Mouse (Mus musculus) heart, embryonic 16.5 days (tissue): ENCODE results near the gene Kcnj8. TPM values are rescaled to one million over a fixed set of nuclear protein-coding genes. Genes with fewer than 3 reads are reported as not detected.

Experiments used
- ATAC-seq: fragments of 200-750 bp; cut with Nextera tagmentation; replicated peaks from 2 replicates; pipeline ENCODE4 v1.8.0; 2017; ENCODE audit warnings: moderate number of reproducible peaks; ENCODE audit not compliant: insufficient read depth, low FRiP score; ENCODE audit errors: extremely low read depth
- H3K27ac ChIP-seq: fragments of 300-500 bp; sonication (generic); 2 replicates; pipeline ENCODE4 v1.5.1; 2014; ENCODE audit warnings: mild to moderate bottlenecking, low read length, control low read depth, moderate library complexity
- H3K27me3 ChIP-seq: fragments of 300-500 bp; sonication (generic); 2 replicates; pipeline ENCODE4 v1.6.1; 2014; ENCODE audit warnings: low read length, mixed read lengths; ENCODE audit not compliant: control insufficient read depth, insufficient read depth
- H3K36me3 ChIP-seq: fragments of 300-500 bp; sonication (generic); 2 replicates; pipeline ENCODE4 v1.6.1; 2014; ENCODE audit not compliant: control insufficient read depth, insufficient read depth
- H3K4me1 ChIP-seq: fragments of 300-500 bp; sonication (generic); 2 replicates; pipeline ENCODE4 v1.6.1; 2014; ENCODE audit warnings: low read length, mixed read lengths; ENCODE audit not compliant: control insufficient read depth, insufficient read depth
- H3K4me2 ChIP-seq: fragments of 300-500 bp; sonication (generic); 2 replicates; pipeline ENCODE4 v1.6.1; 2014; ENCODE audit warnings: low read depth, mild to moderate bottlenecking, control low read depth, low read length
- H3K4me3 ChIP-seq: fragments of 300-500 bp; sonication (generic); 2 replicates; pipeline ENCODE4 v1.5.1; 2014; ENCODE audit warnings: mild to moderate bottlenecking, control low read depth, low read length
- H3K9ac ChIP-seq: fragments of 300-500 bp; sonication (generic); 2 replicates; pipeline ENCODE4 v1.6.1; 2014; ENCODE audit warnings: low read length, control low read depth
- H3K9me3 ChIP-seq: fragments of 300-500 bp; sonication (generic); replicated peaks from 2 replicates; pipeline ENCODE4 v1.6.1; 2016; ENCODE audit warnings: low read length; ENCODE audit not compliant: control insufficient read depth
- WGBS: fragments of 180-500 bp; shearing (Covaris S2); extraction: QIAGEN DNeasy Blood & Tissue Kit; methylation state at CpG from one replicate; pipeline ENCODE4 v1.1.7; 2014; 5-methylcytosine and 5-hydroxymethylcytosine counted together
- polyA plus RNA-seq: library from polyadenylated mRNA; unstranded; fragments of >200 nt; fragmentation: Nextera tagmentation; extraction: Ambion mirVana; gene quantifications from 2 replicates; pipeline ENCODE4 v1.2.1, GENCODE M21; 2015

The Kcnj8 gene
- polyA plus RNA-seq, 1 experiment from 2014 or later, result 20.9 TPM

DNA sequence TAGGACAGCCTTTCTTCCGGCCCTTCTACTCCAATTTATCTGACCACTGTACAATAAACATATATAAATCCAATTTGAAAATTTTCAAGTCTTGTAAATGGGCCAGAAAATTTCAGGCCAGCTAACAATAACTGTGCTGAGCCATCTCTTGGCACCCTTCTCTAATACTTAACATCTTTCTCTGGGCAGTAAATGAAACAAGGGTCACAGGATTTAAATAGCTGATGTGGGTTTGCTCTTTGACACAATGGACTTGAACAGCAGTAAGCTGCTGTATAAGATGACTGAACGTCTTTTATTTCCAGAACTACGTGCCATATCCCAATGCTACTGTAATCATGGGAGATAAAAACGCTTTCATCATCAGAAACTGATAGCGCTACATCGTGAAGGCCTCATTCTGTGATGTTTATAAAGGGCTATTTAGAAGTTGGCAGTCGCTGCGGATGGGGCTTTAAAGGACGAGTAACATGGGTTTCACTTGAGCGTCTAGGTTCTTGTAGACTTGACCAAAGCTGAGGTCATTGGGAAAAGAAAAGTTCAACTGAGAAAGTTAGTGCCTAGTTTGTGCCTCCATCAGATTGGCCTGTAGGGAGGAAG, 30.8 kb downstream of the Kcnj8 start:
- no peak overlapping the region for H3K4me2 ChIP-seq
- H3K9me3 ChIP-seq, result no peaks in the 10 kb centered on the region
- no peak for ATAC-seq
- H3K27me3 ChIP-seq, result no peaks in the 10 kb centered on the region
- H3K27ac ChIP-seq, result no peak overlapping the region; the same call in 1 of the 2 replicates
- no peaks in the 10 kb centered on the region for H3K36me3 ChIP-seq
- WGBS, result 65% methylated on average over 10 of the region's 10 CpGs
- H3K4me1 ChIP-seq, result no peaks in the 10 kb centered on the region
- H3K9ac ChIP-seq, result no peak overlapping the region
- H3K4me3 ChIP-seq, result no peak overlapping the region

DNA sequence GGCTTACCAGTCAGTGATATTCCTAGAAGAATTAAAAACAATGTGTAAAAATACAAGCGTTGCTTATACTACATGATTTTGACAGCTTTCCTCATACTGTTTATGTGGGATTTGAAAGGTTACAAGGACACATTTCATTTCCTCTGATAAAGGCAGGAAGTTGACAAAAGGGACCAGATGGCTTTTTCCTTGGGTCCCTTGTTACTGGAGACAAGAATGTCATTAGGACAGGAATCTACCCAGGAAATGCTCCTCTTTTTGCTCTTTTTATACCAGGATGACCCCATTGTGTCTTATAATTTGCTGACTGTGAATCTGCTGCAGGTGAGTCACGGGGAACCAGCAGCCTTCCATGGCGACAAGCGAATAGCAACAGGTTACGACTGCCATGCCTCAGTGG, 31.3 kb downstream of the Kcnj8 start:
- 77% methylated on average over 5 of the region's 5 CpGs for whole genome bisulfite sequencing
- no peak for ATAC-seq
- no peak overlapping the region; the same call in 1 of the 2 replicates for H3K27ac ChIP-seq

DNA sequence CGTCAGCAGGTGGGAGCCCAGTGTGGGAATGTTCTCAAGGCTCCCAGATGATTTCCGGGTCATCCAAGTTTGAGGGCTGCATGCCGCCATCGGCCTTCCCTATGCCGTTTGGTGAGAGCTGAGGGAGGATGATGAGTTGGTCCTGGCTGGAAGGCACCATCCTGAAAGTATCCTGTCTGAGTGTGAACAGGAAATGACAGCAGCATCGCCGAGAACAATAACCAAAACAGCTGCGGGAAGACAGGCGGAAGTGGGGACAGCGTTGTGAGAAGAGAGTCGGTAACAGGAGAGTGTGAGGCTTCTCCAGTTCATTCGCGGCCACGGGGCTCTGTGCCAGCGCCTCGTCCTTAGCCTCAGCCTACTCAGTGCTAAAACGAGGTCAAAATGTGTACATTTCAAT, 32.9 kb downstream of the Kcnj8 start:
- H3K36me3 ChIP-seq, result no peaks in the 10 kb centered on the region
- peak overlapping the region; percentile 65 for H3K27ac ChIP-seq
- H3K4me1 ChIP-seq, result no peaks in the 10 kb centered on the region
- ATAC-seq, result peak; percentile 74
- no peaks in the 10 kb centered on the region for H3K9me3 ChIP-seq
- H3K27me3 ChIP-seq, result no peaks in the 10 kb centered on the region
- H3K9ac ChIP-seq, result no peak overlapping the region
- 0 out of 2 replicates have a peak overlapping the region, but pooled peaks have one; percentile 7 for H3K4me2 ChIP-seq
- 62% methylated on average over 17 of the region's 17 CpGs for WGBS
- no peak overlapping the region for H3K4me3 ChIP-seq

More for the DNA sequence above, 31.3 kb downstream of the Kcnj8 start:
- no peaks in the 10 kb centered on the region for H3K9me3 ChIP-seq
- H3K4me3 ChIP-seq, result no peak overlapping the region
- no peaks in the 10 kb centered on the region for H3K4me1 ChIP-seq
- H3K4me2 ChIP-seq, result no peak overlapping the region
- no peaks in the 10 kb centered on the region for H3K36me3 ChIP-seq
- no peak overlapping the region for H3K9ac ChIP-seq
- H3K27me3 ChIP-seq, result no peaks in the 10 kb centered on the region

GRCm38 (mm10) chr6:142533412-142533811, 38.0 kb downstream of the Kcnj8 start:
- no peak overlapping the region for H3K4me3 ChIP-seq
- no peak overlapping the region for H3K9ac ChIP-seq
- no peak overlapping the region for H3K27ac ChIP-seq
- no peaks in the 10 kb centered on the region for H3K9me3 ChIP-seq
- H3K4me1 ChIP-seq, result peaks cover 5% of the 10 kb centered on the region; the same call in 1 of the 2 replicates
- no peaks in the 10 kb centered on the region for H3K27me3 ChIP-seq
- no peak overlapping the region for H3K4me2 ChIP-seq
- H3K36me3 ChIP-seq, result no peaks in the 10 kb centered on the region
- ATAC-seq, result no peak
- 57% methylated on average over 5 of the region's 5 CpGs for WGBS

- Histone ChIP-seq H3K9me3 (no peaks in the 10 kb centered on the region), H3K4me1 (peaks cover 8% of the 10 kb centered on the region), H3K36me3 (no peaks in the 10 kb centered on the region), H3K4me3 (no peak overlapping the region), H3K27ac (no peak overlapping the region), H3K27me3 (no peaks in the 10 kb centered on the region), H3K4me2 (no peak overlapping the region), H3K9ac (no peak overlapping the region)
- 96% methylated on average over 2 of the region's 2 CpGs for WGBS
- ATAC-seq, result no peak
These were observed 38.7 kb downstream of the Kcnj8 start for GRCm38 (mm10) chr6:142532686-142533085.

- Histone ChIP-seq H3K36me3 (no peaks in the 10 kb centered on the region), H3K9me3 (no peaks in the 10 kb centered on the region), H3K9ac (no peak overlapping the region), H3K4me3 (no peak overlapping the region), H3K4me1 (peaks cover 8% of the 10 kb centered on the region), H3K4me2 (no peak overlapping the region), H3K27me3 (no peaks in the 10 kb centered on the region), H3K27ac (no peak overlapping the region)
- no peak for ATAC-seq
- WGBS, result 92% methylated on average over 17 of the region's 17 CpGs
These were observed 39.3 kb downstream of the Kcnj8 start for GRCm38 (mm10) chr6:142532141-142532540.

- Histone ChIP-seq H3K9me3 (no peaks in the 10 kb centered on the region), H3K4me1 (peaks cover 8% of the 10 kb centered on the region), H3K4me3 (no peak overlapping the region), H3K27me3 (no peaks in the 10 kb centered on the region), H3K4me2 (no peak overlapping the region), H3K27ac (peak overlapping the region; percentile 36; the same call in 1 of the 2 replicates), H3K9ac (no peak overlapping the region), H3K36me3 (no peaks in the 10 kb centered on the region)
- 53% methylated on average over 5 of the region's 5 CpGs for WGBS
- no peak for ATAC-seq
These were observed 41.0 kb downstream of the Kcnj8 start for GRCm38 (mm10) chr6:142530378-142530777.

DNA sequence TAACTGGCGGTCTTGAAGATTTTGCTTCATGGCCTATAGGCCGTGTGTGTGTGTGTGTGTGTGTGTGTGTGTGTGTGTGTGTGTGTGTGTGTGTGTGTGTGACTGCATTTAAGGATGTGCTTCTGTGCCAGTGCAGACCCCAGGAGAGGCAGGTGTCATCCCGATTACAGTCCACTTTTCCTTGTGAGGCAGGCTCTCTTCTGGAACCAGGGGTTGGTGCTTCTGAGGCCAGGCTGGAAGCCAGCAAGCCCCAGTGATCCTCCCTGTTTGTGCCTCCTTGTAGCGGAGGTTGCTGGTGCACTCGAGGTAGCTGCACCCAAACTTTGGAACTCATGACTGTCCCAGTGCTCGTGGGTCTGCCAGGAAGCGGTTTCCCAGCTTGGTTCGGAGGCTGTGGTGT, 41.7 kb downstream of the Kcnj8 start:
- 88% methylated on average over 8 of the region's 8 CpGs for WGBS

DNA sequence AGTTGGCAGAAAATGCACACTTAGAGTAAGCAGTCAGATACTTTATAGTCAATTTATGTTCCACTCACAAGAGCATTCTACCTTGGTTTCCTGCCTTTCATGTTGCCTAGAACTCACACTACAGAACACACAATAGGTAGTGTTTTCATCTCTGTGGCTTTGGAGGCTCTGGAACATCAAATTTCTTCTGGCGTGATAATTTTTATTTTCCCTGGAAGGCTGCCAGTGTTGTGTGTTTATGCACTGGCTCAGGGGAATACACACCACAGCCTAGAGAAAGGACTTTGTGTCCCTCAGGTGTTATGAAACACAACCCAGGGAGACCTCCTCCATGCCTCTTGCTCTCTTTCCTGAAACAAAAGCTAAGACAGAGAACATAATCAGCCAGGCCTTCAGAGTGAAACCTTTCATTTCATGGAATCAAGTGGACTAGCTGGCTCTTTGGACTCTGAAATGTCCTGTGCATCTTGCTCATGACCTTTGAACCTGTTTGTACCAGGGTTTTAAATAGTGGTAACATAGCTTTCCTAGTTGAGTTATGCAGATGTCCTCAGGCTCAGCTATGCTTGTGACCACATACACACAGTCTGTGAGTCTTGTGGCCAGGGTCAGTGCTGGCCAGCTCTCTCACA, 43.4 kb downstream of the Kcnj8 start:
- H3K36me3 ChIP-seq, result no peaks in the 10 kb centered on the region
- WGBS, result 26% methylated on average over 1 of the region's 1 CpGs
- no peak for ATAC-seq
- no peak overlapping the region for H3K27ac ChIP-seq
- no peak overlapping the region for H3K9ac ChIP-seq
- no peak overlapping the region for H3K4me2 ChIP-seq
- peaks cover 8% of the 10 kb centered on the region for H3K4me1 ChIP-seq
- no peaks in the 10 kb centered on the region for H3K27me3 ChIP-seq
- no peak overlapping the region for H3K4me3 ChIP-seq
- H3K9me3 ChIP-seq, result no peaks in the 10 kb centered on the region

More for the DNA sequence above, 41.7 kb downstream of the Kcnj8 start:
- Histone ChIP-seq H3K4me1 (peaks cover 8% of the 10 kb centered on the region), H3K9me3 (no peaks in the 10 kb centered on the region), H3K27me3 (no peaks in the 10 kb centered on the region), H3K9ac (no peak overlapping the region), H3K4me2 (no peak overlapping the region), H3K4me3 (no peak overlapping the region), H3K27ac (no peak overlapping the region), H3K36me3 (no peaks in the 10 kb centered on the region)
- ATAC-seq, result no peak
